Mouse (Mus musculus): Measurements from ENCODE around the gene Ptpn14. TPM values are rescaled to one million over a fixed set of nuclear protein-coding genes. Genes with fewer than 3 reads are reported as not detected.
A peak's percentile ranks its signal among the peaks of the same experiment; 100 is the strongest.

Gene Ptpn14
- polyA plus RNA-seq, 1 experiment from 2014 or later = 56.8 TPM

DNA sequence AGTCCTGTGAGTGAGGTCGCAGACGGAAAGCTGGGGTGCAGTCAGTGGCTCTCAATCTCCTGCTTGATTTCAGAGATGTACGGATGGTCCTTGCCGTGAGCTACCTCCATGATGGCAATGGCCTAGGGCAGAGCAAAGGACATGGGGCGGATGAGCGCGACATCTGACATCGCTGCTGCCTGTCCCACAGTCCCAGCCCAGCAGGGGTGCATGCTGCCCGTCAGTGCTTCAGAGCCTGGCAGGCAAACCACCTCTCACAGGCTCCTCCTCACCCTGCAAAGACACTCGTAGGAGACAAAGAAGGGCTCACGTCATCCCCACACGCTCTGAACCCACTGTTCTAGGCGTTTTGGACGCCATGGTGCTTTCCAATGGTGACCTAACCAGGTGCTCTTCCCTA is 152.7 kb downstream of the Ptpn14 start:
- ATAC-seq (no peak), DNase-seq (ENCODE audit: low read depth, low spot score) (no peak)
- TF ChIP-seq CTCF (IDR thresholded peaks at IDR 0.05) = no peak
- ChIA-PET CTCF (interaction anchor here (1.2 to 1.9 kb wide), 5 partner anchors 13 to 177 kb away, joined by 3 to 5 read pairs (median 5); no protein-coding TSS in a partner anchor), POLR2A (interaction anchor here (0.7 kb wide), 1 partner anchor 189 kb away, joined by 5 read pairs; no protein-coding TSS in a partner anchor)
- no peaks in the 10 kb centered on the region for H3K27me3 ChIP-seq
- in situ Hi-C loops (cut with MboI; ENCODE audit: low pct_unique_long_range_greater_than_20kb) = no loop called here

DNA sequence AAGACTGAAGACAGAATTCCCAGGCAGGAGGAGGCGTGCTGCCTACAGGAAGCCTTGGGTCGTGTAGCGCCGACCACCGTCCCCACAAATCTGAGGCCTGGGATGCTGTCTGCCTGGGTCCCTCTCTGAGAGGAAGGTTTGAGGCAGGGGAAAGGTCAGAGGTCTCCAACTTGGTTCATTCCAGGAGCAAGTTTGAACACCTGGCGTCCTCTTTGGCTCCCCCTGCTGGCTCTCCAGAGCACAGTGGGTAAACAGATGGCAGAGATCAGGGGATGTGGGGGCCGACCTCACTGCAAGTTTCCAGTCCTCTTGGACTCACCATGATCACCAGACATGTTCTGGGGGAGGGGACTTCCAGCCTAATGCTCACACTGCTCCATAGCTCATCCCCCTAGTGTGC is 154.8 kb downstream of the Ptpn14 start:
- no peak for DNase-seq (ENCODE audit: low read depth, low spot score)
- in situ Hi-C loops (cut with MboI; ENCODE audit: low pct_unique_long_range_greater_than_20kb) = no loop called here
- H3K27me3 ChIP-seq = no peaks in the 10 kb centered on the region
- ChIA-PET POLR2A (no interaction called here), CTCF (interaction anchor here (0.7 to 1.6 kb wide), 12 partner anchors 9 to 205 kb away, joined by 3 to 8 read pairs (median 4); partner anchors contain the start of gene Smyd2)
- no peak for ATAC-seq
- no peak for TF ChIP-seq CTCF (IDR thresholded peaks at IDR 0.05)

DNA sequence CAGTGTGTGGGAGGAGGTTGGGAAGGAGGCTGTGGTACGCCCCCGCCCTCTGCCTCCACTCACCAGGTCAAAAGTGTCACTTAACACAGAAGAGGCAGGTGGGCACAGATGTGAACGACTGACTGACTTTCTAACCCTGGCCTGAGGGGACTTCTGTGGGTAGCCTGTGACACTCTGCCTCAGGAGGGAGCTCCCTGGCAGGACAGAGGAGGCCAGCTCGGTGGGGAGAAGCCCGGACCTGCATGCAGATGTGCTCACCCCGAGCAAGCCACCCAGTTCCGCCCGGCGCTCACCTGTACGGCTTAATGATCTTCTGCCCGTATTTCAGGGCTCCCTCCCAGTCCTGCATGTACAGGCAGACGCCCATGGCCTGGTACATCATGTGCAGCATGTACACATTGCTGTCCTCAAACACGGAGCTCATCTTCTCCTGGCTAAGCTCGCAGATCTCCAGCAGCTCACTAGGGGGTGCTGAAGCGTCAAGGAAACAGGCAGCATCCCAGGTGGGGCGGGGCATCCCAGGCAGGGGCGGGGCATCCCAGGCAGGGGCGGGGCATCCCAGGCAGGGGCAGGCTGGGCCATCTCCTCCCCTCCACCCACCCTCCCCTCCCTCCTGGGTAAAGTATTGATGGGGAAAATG is 155.6 kb downstream of the Ptpn14 start:
- H3K27me3 ChIP-seq = no peaks in the 10 kb centered on the region
- ChIA-PET CTCF (interaction anchor here (0.7 to 1.6 kb wide), 14 partner anchors 8 to 205 kb away, joined by 3 to 8 read pairs (median 4); partner anchors contain the start of gene Smyd2), POLR2A (no interaction called here)
- TF ChIP-seq CTCF (IDR thresholded peaks at IDR 0.05) = no peak
- in situ Hi-C loops (cut with MboI; ENCODE audit: low pct_unique_long_range_greater_than_20kb) = no loop called here
- DNase-seq (ENCODE audit: low read depth, low spot score) (no peak), ATAC-seq (no peak)

DNA sequence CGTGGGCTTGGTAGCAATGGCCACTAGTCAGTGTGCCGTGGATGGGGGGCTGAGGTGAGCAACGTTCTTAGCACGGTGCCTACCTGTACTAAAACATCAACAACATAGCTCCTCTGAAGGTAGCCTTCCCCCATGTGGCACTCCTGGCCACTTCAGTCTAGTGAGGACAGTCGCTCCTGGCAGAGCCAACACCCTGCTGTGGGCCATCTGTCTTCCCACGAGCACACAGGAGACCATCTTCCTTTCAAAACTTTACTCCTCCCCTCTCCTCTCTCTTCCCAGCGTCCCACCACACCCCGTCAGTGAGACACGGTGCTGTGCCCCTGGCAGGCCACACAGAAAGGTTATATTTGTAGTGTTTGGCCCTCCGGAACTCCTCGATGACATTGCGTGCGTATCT is 156.9 kb downstream of the Ptpn14 start:
- in situ Hi-C loops (cut with MboI; ENCODE audit: low pct_unique_long_range_greater_than_20kb) = loop anchor here (5.0 kb wide), 2 partner anchors 37 to 87 kb away; partner anchors contain the start of gene Smyd2
- no peak for TF ChIP-seq CTCF (IDR thresholded peaks at IDR 0.05)
- CTCF ChIA-PET = no interaction called here
- DNase-seq (ENCODE audit: low read depth, low spot score) (no peak), ATAC-seq (no peak)
- H3K27me3 ChIP-seq = no peaks in the 10 kb centered on the region
- POLR2A ChIA-PET = no interaction called here

DNA sequence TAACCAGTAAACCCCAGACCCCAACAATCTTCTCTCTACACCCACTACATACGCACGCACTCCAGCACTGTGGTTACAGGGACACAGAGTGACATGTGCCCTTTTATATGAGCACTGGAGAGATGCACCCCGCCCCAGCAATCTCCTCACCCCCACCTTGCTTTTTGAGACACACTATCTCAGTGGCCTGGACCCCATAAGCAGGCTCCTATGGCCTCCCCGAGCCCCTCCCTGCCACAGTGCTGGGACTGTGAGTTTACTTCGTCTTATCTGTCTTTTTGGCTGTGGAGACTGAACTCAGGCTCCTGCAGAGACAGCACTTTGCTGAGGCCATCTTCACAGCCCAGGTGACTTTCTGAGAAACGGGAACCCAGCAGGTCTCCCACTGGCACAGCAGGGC is 157.9 kb downstream of the Ptpn14 start:
- H3K27me3 ChIP-seq = no peaks in the 10 kb centered on the region
- ChIA-PET CTCF (interaction anchor here (1.0 to 1.3 kb wide), 2 partner anchors 14 to 37 kb away, joined by 3 read pairs; no protein-coding TSS in a partner anchor), POLR2A (interaction anchor here (0.5 kb wide), 1 partner anchor 40 kb away, joined by 3 read pairs; no protein-coding TSS in a partner anchor)
- TF ChIP-seq CTCF (IDR thresholded peaks at IDR 0.05) = no peak
- no peak for DNase-seq (ENCODE audit: low read depth, low spot score)
- in situ Hi-C loops (cut with MboI; ENCODE audit: low pct_unique_long_range_greater_than_20kb) = loop anchor here (5.0 kb wide), 2 partner anchors 36 to 86 kb away; partner anchors contain the start of gene Smyd2
- no peak for ATAC-seq

DNA sequence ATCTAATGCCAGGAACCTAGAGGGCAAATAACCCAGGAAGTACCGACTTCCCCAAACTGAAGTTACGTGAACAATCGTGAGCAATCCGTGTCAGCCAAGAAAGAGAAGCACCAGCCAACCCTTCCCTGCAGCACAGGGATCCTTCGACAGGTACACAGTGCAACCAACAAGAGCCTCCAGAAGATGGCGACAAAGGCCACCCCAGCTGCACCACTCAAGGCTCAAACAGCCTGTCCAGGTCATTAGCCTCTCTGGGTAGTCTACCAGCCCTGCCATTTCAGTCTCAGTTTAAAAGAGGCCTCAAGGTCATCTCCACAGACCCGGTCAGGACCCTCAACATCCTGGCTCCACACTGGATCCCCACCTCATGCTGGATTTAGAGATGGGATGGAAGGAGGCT is 159.4 kb downstream of the Ptpn14 start:
- TF ChIP-seq CTCF (IDR thresholded peaks at IDR 0.05) = no peak

DNA sequence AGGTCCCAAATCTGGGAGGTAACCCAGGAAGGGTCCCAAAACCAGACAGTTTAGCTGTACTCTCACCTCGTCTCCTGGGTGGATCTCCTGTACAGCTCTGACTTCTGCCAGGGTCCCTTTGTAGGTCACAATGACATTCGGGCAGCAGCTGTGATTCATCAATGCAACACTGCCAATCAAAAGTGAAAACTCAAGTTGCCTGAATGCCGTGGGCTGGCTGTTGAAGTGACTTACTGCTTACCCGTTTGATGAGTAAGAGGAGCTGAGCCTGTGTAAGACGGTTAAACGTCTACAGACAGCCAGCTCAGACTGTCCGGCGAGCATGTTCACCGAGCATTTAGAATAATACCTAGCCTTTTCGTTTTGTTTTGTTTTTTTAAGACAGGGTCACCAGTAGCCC is 160.7 kb downstream of the Ptpn14 start:
- POLR2A ChIA-PET = no interaction called here
- in situ Hi-C loops (cut with MboI; ENCODE audit: low pct_unique_long_range_greater_than_20kb) = loop anchor here (5.0 kb wide), 2 partner anchors 34 to 84 kb away; partner anchors contain the start of gene Smyd2
- no peak for DNase-seq (ENCODE audit: low read depth, low spot score)
- CTCF ChIA-PET = interaction anchor here (1.1 to 2.5 kb wide), 7 partner anchors 9 to 182 kb away, joined by 3 to 13 read pairs (median 5); partner anchors contain the start of gene Smyd2
- no peak for TF ChIP-seq CTCF (IDR thresholded peaks at IDR 0.05)
- no peaks in the 10 kb centered on the region for H3K27me3 ChIP-seq
- no peak for ATAC-seq

More for the DNA sequence above, 159.4 kb downstream of the Ptpn14 start:
- DNase-seq (ENCODE audit: low read depth, low spot score) = no peak
- peak; percentile 82 for ATAC-seq
- H3K27me3 ChIP-seq = no peaks in the 10 kb centered on the region
- ChIA-PET CTCF (interaction anchor here (0.7 to 2.5 kb wide), 14 partner anchors 10 to 181 kb away, joined by 3 to 13 read pairs (median 4); partner anchors contain the start of gene Smyd2), POLR2A (interaction anchor here (1.7 kb wide), 1 partner anchor 10 kb away, joined by 5 read pairs; no protein-coding TSS in a partner anchor)
- in situ Hi-C loops (cut with MboI; ENCODE audit: low pct_unique_long_range_greater_than_20kb) = loop anchor here (5.0 kb wide), 2 partner anchors 35 to 85 kb away; partner anchors contain the start of gene Smyd2

DNA sequence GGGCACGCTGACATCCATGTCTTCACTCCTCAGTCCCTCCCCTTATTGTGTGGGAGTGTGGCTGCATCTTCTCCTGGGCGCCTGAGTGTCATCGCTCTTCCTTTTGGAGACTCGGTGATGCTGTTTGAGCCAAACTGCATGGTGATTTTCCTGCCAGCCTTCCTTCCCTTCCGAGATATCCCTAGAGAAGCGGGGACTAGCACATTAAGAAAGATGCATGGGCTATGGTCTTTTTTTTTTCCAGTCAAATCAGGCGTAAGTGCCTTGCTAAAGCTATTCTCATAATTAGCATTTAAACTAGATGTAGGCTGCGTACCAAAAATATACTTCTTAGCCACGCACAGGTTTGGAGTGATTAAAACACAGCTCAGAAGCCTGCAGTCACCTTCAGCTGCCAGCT is 166.1 kb downstream of the Ptpn14 start:
- no peak for TF ChIP-seq CTCF (IDR thresholded peaks at IDR 0.05)
- in situ Hi-C loops (cut with MboI; ENCODE audit: low pct_unique_long_range_greater_than_20kb) = no loop called here
- DNase-seq (ENCODE audit: low read depth, low spot score) = no peak
- no peaks in the 10 kb centered on the region for H3K27me3 ChIP-seq
- ChIA-PET POLR2A (no interaction called here), CTCF (no interaction called here)
- ATAC-seq = no peak

DNA sequence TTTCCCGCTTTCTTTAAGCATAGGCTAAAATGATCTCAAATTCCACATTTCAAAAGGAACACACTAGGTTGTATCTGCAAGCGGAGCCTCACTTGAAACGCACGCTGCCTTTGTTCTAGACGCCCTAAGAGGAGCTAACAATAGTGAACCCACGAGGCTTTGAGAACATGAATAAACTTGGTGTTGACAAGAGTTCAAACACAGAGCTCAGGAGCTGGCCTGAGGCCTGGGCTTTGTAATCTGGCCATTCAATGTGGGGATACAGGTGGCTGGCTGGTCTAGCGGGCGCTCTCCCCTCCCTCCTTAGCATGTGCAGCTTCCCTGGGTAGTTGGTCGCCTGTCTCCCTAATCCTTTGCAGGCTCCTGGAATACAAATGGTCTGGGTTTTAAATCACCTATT is 169.8 kb downstream of the Ptpn14 start:
- ChIA-PET POLR2A (interaction anchor here (1.1 kb wide), 1 partner anchor 10 kb away, joined by 5 read pairs; no protein-coding TSS in a partner anchor), CTCF (interaction anchor here (0.9 to 2.2 kb wide), 2 partner anchors 9 to 14 kb away, joined by 3 to 8 read pairs; no protein-coding TSS in a partner anchor)
- no peaks in the 10 kb centered on the region for H3K27me3 ChIP-seq
- in situ Hi-C loops (cut with MboI; ENCODE audit: low pct_unique_long_range_greater_than_20kb) = no loop called here
- no peak for TF ChIP-seq CTCF (IDR thresholded peaks at IDR 0.05)
- no peak for DNase-seq (ENCODE audit: low read depth, low spot score)
- ATAC-seq = no peak

DNA sequence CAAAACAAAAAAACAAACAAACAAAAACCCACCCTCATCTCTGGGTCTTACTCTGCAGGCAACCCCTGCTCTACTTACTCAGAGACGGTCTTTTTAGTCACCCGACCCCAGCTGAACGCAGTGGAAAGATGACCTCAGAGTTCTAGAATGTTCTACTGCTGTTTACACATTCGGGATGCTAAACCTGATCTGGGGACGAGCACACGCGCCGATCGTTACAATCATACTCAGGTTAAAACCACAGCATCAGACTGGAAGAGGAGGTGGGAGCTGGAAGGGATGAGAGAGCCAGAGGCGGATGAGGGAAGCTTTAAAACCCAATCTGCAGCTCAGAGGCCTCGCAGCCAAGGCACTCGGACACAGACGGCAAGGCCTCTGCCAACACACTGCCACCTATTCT is 170.6 kb downstream of the Ptpn14 start:
- TF ChIP-seq CTCF (IDR thresholded peaks at IDR 0.05) = no peak
- no peak for DNase-seq (ENCODE audit: low read depth, low spot score)
- in situ Hi-C loops (cut with MboI; ENCODE audit: low pct_unique_long_range_greater_than_20kb) = no loop called here
- ChIA-PET CTCF (interaction anchor here (2.2 kb wide), 1 partner anchor 15 kb away, joined by 8 read pairs; no protein-coding TSS in a partner anchor), POLR2A (no interaction called here)
- H3K27me3 ChIP-seq = no peaks in the 10 kb centered on the region
- peak; percentile 28 for ATAC-seq

DNA sequence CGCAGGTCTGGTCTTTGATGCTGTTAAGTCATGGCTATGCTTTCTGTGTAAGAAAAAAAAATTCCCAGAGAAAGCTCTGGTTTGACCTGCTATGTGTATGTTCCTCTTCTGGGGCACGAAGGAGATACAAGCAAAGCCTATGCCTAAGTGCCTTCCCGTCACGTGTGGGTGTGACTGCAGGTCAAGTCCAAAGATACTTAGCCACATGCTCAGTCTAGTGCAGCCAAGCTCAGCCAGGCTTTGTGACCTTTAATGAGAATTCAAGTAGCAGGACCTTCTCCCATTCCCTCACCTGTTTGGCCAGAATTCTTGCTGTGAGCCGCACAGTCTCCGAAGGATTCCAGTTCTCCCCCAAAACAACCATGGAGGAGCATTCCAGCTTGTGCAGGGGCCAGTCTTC is 171.5 kb downstream of the Ptpn14 start:
- ATAC-seq (no peak), DNase-seq (ENCODE audit: low read depth, low spot score) (no peak)
- CTCF ChIA-PET = interaction anchor here (1.1 to 1.2 kb wide), 2 partner anchors 12 to 13 kb away, joined by 3 to 5 read pairs; no protein-coding TSS in a partner anchor
- in situ Hi-C loops (cut with MboI; ENCODE audit: low pct_unique_long_range_greater_than_20kb) = no loop called here
- POLR2A ChIA-PET = no interaction called here
- no peaks in the 10 kb centered on the region for H3K27me3 ChIP-seq
- no peak for TF ChIP-seq CTCF (IDR thresholded peaks at IDR 0.05)

Measured in Patski (cell line).